34 mouse cellular contexts compared by ENCODE assay signal in the genomic region with DNA sequence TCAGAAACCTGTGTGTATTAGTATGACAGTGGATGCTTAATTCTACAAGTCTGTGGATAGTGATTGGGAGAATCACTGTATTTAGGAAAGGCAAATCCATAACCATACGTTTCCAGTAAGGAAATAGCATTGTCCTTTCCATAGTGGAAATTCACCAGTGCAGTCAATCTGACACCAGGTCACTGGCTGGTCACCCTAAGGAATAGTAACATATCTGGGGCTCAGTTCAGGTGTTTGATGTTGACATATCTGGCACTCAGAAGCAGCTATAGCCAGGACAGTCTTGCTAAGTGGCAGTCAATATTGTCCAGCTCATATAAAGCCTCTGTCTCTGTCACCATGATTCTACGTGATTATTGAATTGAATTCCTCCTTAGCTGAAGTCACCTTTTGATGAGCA.
"Had no signal": no experiment of that assay in that cellular context is flagged by ENCODE, and none has a peak within 500 bp of the region (broad histone marks: within the 10 kb centered on the region; RNA-seq: fewer than 3 reads in every experiment).

No protein-coding gene starts in this region.

- H3K27ac ChIP-seq: heart, embryonic 10.5 days; heart, embryonic 13.5 days; heart, embryonic 15.5 days; hindbrain, embryonic 10.5 days; hindbrain, embryonic 12.5 days; hindbrain, embryonic 13.5 days; hindbrain, embryonic 14.5 days; hindbrain, embryonic 15.5 days; hindbrain, postnatal 0 days; intestine, embryonic 15.5 days; kidney, embryonic 15.5 days; kidney, postnatal 0 days; layer of hippocampus, adult 2 months had no signal

- H3K4me1 ChIP-seq: heart, embryonic 10.5 days; heart, embryonic 13.5 days; heart, embryonic 15.5 days; hindbrain, embryonic 10.5 days; hindbrain, embryonic 12.5 days; hindbrain, embryonic 13.5 days; hindbrain, embryonic 15.5 days; intestine, embryonic 15.5 days; kidney, embryonic 15.5 days had no signal

- H3K4me3 ChIP-seq: heart, embryonic 10.5 days; heart, embryonic 13.5 days; heart, embryonic 15.5 days; hindbrain, embryonic 10.5 days; hindbrain, embryonic 12.5 days; hindbrain, embryonic 13.5 days; hindbrain, embryonic 15.5 days; intestine, embryonic 15.5 days; kidney, embryonic 15.5 days; layer of hippocampus, adult 2 months had no signal

- DNase-seq: heart, postnatal 10 days; heart, postnatal 14 days; heart, postnatal 36 days; heart, postnatal 4 days; kidney, adult 11 months; kidney, adult 18-20 months; kidney, adult 2 months; kidney, adult 8-10 months; kidney, adult 9 months; kidney, postnatal 10 days; kidney, postnatal 14 days; kidney, postnatal 25 days; kidney, postnatal 36 days; kidney, postnatal 4 days; layer of hippocampus, adult 9-11 months; layer of hippocampus, postnatal 36 days had no signal

- H3K27me3 ChIP-seq: heart, embryonic 13.5 days; heart, embryonic 15.5 days; hindbrain, embryonic 12.5 days; hindbrain, embryonic 13.5 days; hindbrain, embryonic 15.5 days; intestine, embryonic 15.5 days; kidney, embryonic 15.5 days had no signal

- ATAC-seq: hindbrain, embryonic 16.5 days; hindbrain, postnatal 0 days; inflammation-experienced regulatory T-cells, adult 6 months; intestine, embryonic 15.5 days; intestine, embryonic 16.5 days; intestine, postnatal 0 days had no signal

- H3K9me3 ChIP-seq: heart, embryonic 10.5 days; heart, embryonic 13.5 days; heart, embryonic 15.5 days; hindbrain, embryonic 10.5 days; hindbrain, embryonic 12.5 days; hindbrain, embryonic 13.5 days; hindbrain, embryonic 15.5 days; intestine, embryonic 15.5 days; kidney, embryonic 15.5 days had no signal

- H3K36me3 ChIP-seq: heart, embryonic 10.5 days; heart, embryonic 13.5 days; heart, embryonic 15.5 days; hindbrain, embryonic 10.5 days; hindbrain, embryonic 12.5 days; hindbrain, embryonic 13.5 days; hindbrain, embryonic 15.5 days; intestine, embryonic 15.5 days; kidney, embryonic 15.5 days had no signal

- H3K4me2 ChIP-seq: heart, embryonic 11.5 days; heart, embryonic 13.5 days; heart, embryonic 15.5 days; hindbrain, embryonic 12.5 days; hindbrain, embryonic 13.5 days; hindbrain, embryonic 14.5 days; hindbrain, embryonic 15.5 days; intestine, embryonic 15.5 days; kidney, embryonic 15.5 days had no signal

- H3K9ac ChIP-seq: heart, embryonic 13.5 days; heart, embryonic 15.5 days; hindbrain, embryonic 12.5 days; hindbrain, embryonic 13.5 days; hindbrain, embryonic 14.5 days; hindbrain, embryonic 15.5 days; intestine, embryonic 15.5 days; kidney, embryonic 15.5 days had no signal
